Mouse (Mus musculus): Measurements from ENCODE around the gene Rbpj.

The Rbpj gene

GRCm38 (mm10) chr5:53702686-53703085, 236.7 kb downstream of the Rbpj start:
- in situ Hi-C loops (cut with MboI; ENCODE audit: low sequenced_read_pairs), result no loop called here
